Mouse (Mus musculus) midbrain, embryonic 14.5 days (tissue): Measurements from ENCODE around the gene Spsb3. TPM values are rescaled to one million over a fixed set of nuclear protein-coding genes. Genes with fewer than 3 reads are reported as not detected.

ENCODE experiments used
- ATAC-seq: fragments of 200-750 bp; cut with Nextera tagmentation; 2 replicates; pipeline ENCODE4 v1.8.0; 2017; ENCODE audit warnings: moderate number of reproducible peaks, moderate library complexity; ENCODE audit not compliant: low FRiP score, low TSS enrichment
- DNase-seq: peaks from one replicate; pipeline ENCODE4 v3.0.0-alpha.2; 2015
- H3K27ac ChIP-seq: fragments of 300-500 bp; sonication (generic); replicated peaks from 2 replicates; pipeline ENCODE4 v1.5.1; 2014; ENCODE audit warnings: mild to moderate bottlenecking, low read depth, low read length, moderate library complexity
- H3K27me3 ChIP-seq: fragments of 300-500 bp; sonication (generic); 2 replicates; pipeline ENCODE4 v1.6.1; 2014; ENCODE audit warnings: low read length, control low read depth, mixed read lengths; ENCODE audit not compliant: control insufficient read depth, insufficient read depth
- H3K36me3 ChIP-seq: fragments of 300-500 bp; sonication (generic); 2 replicates; pipeline ENCODE4 v1.6.1; 2014; ENCODE audit warnings: low read length, control low read depth; ENCODE audit not compliant: control insufficient read depth, insufficient read depth
- H3K4me1 ChIP-seq: fragments of 300-500 bp; sonication (generic); 2 replicates; pipeline ENCODE4 v1.6.1; 2014; ENCODE audit warnings: mild to moderate bottlenecking, antibody characterized with exemption, low read length, control low read depth; ENCODE audit not compliant: control insufficient read depth, insufficient read depth
- H3K4me2 ChIP-seq: fragments of 300-500 bp; sonication (generic); 2 replicates; pipeline ENCODE4 v1.6.1; 2014; ENCODE audit warnings: mild to moderate bottlenecking, low read length, moderate library complexity
- H3K4me3 ChIP-seq: fragments of 300-500 bp; sonication (generic); replicated peaks from 2 replicates; pipeline ENCODE4 v1.5.1; 2014; ENCODE audit warnings: low read depth, low read length
- H3K9ac ChIP-seq: fragments of 300-500 bp; sonication (generic); replicated peaks from 2 replicates; pipeline ENCODE4 v1.6.1; 2014; ENCODE audit warnings: mild to moderate bottlenecking, low read length, moderate library complexity
- H3K9me3 ChIP-seq: fragments of 300-500 bp; sonication (generic); 2 replicates; pipeline ENCODE4 v1.6.1; 2016; ENCODE audit warnings: low read length, control low read depth, mixed read lengths; ENCODE audit not compliant: control insufficient read depth
- WGBS: fragments of 180-500 bp; shearing (Covaris S2); extraction: QIAGEN DNeasy Blood & Tissue Kit; methylation state at CpG from one replicate; pipeline ENCODE4 v1.1.7; 2014; 5-methylcytosine and 5-hydroxymethylcytosine counted together
- polyA plus RNA-seq: library from polyadenylated mRNA; unstranded; fragments of >200 nt; fragmentation: Nextera tagmentation; extraction: Ambion mirVana; gene quantifications from 2 replicates; pipeline ENCODE4 v1.2.1, GENCODE M21; 2014

The Spsb3 gene
- polyA plus RNA-seq, 1 experiment from 2014 or later, result 77.3 TPM

GRCm38 (mm10) chr17:24861785-24862184, 24.7 kb upstream of the Spsb3 start:
- Histone ChIP-seq H3K36me3 (peaks cover 69% of the 10 kb centered on the region), H3K4me2 (no peak overlapping the region), H3K4me3 (no peak overlapping the region), H3K4me1 (no peaks in the 10 kb centered on the region), H3K27ac (no peak overlapping the region), H3K27me3 (no peaks in the 10 kb centered on the region), H3K9ac (no peak overlapping the region), H3K9me3 (no peaks in the 10 kb centered on the region)
- DNase-seq (no peak), ATAC-seq (no peak)
- WGBS, result 96% methylated on average over 3 of the region's 3 CpGs

GRCm38 (mm10) chr17:24865776-24866175, 20.7 kb upstream of the Spsb3 start, which contains the start of gene Igfals:
Gene Igfals, plus strand, starts transcription at chr17:24865997.
- H3K4me2 ChIP-seq, result no peak within 1 kb of the TSS
- no peak for DNase-seq
- H3K9ac ChIP-seq, result no peak within 1 kb of the TSS
- 85% methylated on average over 8 of the region's 8 CpGs for WGBS
- no peak within 1 kb of the TSS for H3K4me3 ChIP-seq
- peaks cover 47% of the 10 kb centered on the region for H3K36me3 ChIP-seq
- ATAC-seq, result no peak
- no peaks in the 10 kb centered on the region for H3K27me3 ChIP-seq
- H3K4me1 ChIP-seq, result no peaks in the 10 kb centered on the region
- no peak within 1 kb of the TSS for H3K27ac ChIP-seq
- H3K9me3 ChIP-seq, result no peaks in the 10 kb centered on the region

DNA sequence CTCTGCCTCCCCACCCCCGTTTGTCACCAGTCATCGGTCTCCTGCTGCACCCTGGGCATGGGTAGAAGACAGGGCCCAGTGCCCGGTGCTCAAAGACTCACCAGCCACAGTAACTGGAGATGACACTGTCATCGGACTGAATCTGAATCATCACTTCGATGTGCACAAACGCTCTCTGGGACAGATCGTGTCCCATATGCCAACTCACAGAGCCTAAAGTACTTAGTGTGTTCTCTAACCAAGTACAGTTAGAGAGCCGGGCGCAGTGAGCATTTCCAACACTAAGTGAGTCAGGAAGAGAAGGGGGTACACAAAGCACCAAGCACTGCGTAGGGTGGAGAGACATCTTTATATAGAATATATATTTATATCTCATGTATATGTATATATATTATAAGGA, 18.5 kb upstream of the Spsb3 start:
- WGBS, result 91% methylated on average over 10 of the region's 10 CpGs
- H3K4me2 ChIP-seq, result no peak overlapping the region
- H3K4me1 ChIP-seq, result no peaks in the 10 kb centered on the region
- H3K27me3 ChIP-seq, result no peaks in the 10 kb centered on the region
- DNase-seq (no peak), ATAC-seq (no peak)
- H3K36me3 ChIP-seq, result peaks cover 27% of the 10 kb centered on the region
- no peak overlapping the region for H3K27ac ChIP-seq
- H3K9ac ChIP-seq, result no peak overlapping the region
- H3K9me3 ChIP-seq, result no peaks in the 10 kb centered on the region
- no peak overlapping the region for H3K4me3 ChIP-seq

GRCm38 (mm10) chr17:24873695-24874404, 12.6 kb upstream of the Spsb3 start:
- H3K36me3 ChIP-seq, result no peaks in the 10 kb centered on the region
- H3K9me3 ChIP-seq, result no peaks in the 10 kb centered on the region
- WGBS, result 59% methylated on average over 4 of the region's 4 CpGs
- DNase-seq (no peak), ATAC-seq (no peak)
- no peak overlapping the region for H3K27ac ChIP-seq
- no peaks in the 10 kb centered on the region for H3K4me1 ChIP-seq
- no peak overlapping the region for H3K4me3 ChIP-seq
- H3K9ac ChIP-seq, result no peak overlapping the region
- no peak overlapping the region for H3K4me2 ChIP-seq
- no peaks in the 10 kb centered on the region for H3K27me3 ChIP-seq

- no peaks in the 10 kb centered on the region for H3K4me1 ChIP-seq
- no peak overlapping the region for H3K4me2 ChIP-seq
- no peak overlapping the region for H3K27ac ChIP-seq
- H3K36me3 ChIP-seq, result no peaks in the 10 kb centered on the region
- DNase-seq, result no peak
- H3K27me3 ChIP-seq, result no peaks in the 10 kb centered on the region
- H3K9me3 ChIP-seq, result no peaks in the 10 kb centered on the region
- 33% methylated on average over 1 of the region's 1 CpGs for WGBS
- no peak for ATAC-seq
- no peak overlapping the region for H3K4me3 ChIP-seq
- no peak overlapping the region for H3K9ac ChIP-seq
Observed at GRCm38 (mm10) chr17:24874405-24874745, 12.1 kb upstream of the Spsb3 start.

- Histone ChIP-seq H3K4me1 (no peaks in the 10 kb centered on the region), H3K9me3 (no peaks in the 10 kb centered on the region), H3K27me3 (no peaks in the 10 kb centered on the region), H3K36me3 (no peaks in the 10 kb centered on the region), H3K27ac (no peak overlapping the region), H3K9ac (no peak overlapping the region), H3K4me2 (no peak overlapping the region), H3K4me3 (no peak overlapping the region)
- ATAC-seq, result no peak
- 80% methylated on average over 8 of the region's 8 CpGs for WGBS
- DNase-seq, result no peak
Observed at GRCm38 (mm10) chr17:24874989-24875388, 11.5 kb upstream of the Spsb3 start.

- Histone ChIP-seq H3K36me3 (peaks cover 6% of the 10 kb centered on the region), H3K27me3 (no peaks in the 10 kb centered on the region), H3K27ac (no peak overlapping the region), H3K4me1 (no peaks in the 10 kb centered on the region), H3K9ac (no peak overlapping the region), H3K4me3 (no peak overlapping the region), H3K4me2 (no peak overlapping the region), H3K9me3 (no peaks in the 10 kb centered on the region)
- no peak for ATAC-seq
- DNase-seq, result no peak
- WGBS, result 65% methylated on average over 10 of the region's 10 CpGs
Observed at GRCm38 (mm10) chr17:24877336-24878116, 8.9 kb upstream of the Spsb3 start.

DNA sequence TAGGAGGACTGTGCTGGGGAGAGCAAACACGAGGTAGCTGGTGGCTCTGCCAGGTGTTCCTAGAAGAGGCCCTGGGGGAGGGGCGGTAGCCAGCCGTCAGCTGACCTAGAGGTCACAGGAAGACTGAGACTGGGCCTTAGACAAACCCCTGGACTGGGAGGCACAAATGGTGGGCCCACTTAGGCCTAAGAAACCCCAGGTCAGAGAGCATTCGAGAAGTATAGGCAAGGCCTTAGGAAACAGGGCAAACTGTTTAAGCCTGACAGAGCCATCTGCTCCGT, 8.4 kb upstream of the Spsb3 start:
- Histone ChIP-seq H3K9me3 (no peaks in the 10 kb centered on the region), H3K9ac (no peak overlapping the region), H3K36me3 (peaks cover 11% of the 10 kb centered on the region), H3K4me2 (no peak overlapping the region), H3K4me1 (no peaks in the 10 kb centered on the region), H3K27me3 (no peaks in the 10 kb centered on the region), H3K27ac (no peak overlapping the region), H3K4me3 (no peak overlapping the region)
- ATAC-seq, result no peak
- no peak for DNase-seq
- WGBS, result 39% methylated on average over 5 of the region's 5 CpGs

DNA sequence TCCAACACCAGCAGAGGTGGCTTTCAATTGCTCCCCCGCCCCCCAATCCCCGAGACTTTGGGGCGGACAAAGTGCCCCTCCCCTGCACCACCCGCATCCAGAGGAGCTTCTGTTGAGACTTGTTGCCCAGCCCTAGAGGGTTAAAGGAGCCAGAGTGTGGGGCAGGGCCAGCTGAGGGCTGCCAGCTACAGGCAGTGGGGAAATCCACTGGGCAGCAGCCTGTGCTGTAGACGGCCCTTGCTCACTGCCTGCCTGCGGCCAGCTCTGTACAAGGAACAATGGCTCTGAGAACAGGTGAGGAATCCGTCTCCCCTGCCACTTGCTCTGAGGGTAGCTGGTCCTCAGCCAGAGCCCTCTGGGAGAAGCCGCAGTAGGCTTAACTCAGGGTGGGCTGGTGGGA, 7.9 kb upstream of the Spsb3 start:
- ATAC-seq (no peak), DNase-seq (no peak)
- WGBS, result 77% methylated on average over 8 of the region's 8 CpGs
- H3K9ac ChIP-seq, result no peak overlapping the region
- H3K4me1 ChIP-seq, result no peaks in the 10 kb centered on the region
- H3K36me3 ChIP-seq, result peaks cover 16% of the 10 kb centered on the region
- no peak overlapping the region for H3K4me3 ChIP-seq
- no peaks in the 10 kb centered on the region for H3K27me3 ChIP-seq
- H3K9me3 ChIP-seq, result no peaks in the 10 kb centered on the region
- no peak overlapping the region for H3K4me2 ChIP-seq
- H3K27ac ChIP-seq, result no peak overlapping the region
